Mouse (Mus musculus): ENCODE data around the gene 4930452B06Rik.

DNA sequence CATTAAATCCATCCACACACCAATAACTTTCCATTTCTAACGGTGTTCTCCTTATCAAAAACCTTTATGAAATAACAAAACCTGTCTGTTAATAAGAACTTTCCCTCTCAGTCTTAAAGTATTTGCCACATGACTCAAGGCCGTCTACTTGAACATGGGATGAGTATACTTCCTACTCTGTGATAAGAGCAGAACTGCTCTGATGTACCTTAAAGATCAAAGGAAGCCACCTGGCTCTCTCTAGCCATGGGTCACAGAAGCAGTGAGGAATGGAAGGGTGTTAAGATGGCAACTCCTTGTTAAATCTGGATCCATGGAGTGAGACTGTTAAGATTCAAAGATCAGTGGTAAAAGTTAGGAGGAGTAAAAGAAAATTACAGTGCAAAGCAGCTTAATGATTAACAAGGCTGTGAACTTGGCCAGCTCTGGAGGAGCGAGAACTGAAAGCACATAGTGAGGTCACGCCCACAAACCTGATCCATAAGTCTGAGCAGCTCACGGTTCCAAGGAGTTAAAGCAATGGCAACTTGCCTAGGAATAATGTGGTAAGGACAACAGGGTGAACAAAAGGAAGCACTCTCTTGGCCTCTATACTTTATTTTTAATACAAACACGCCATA is 235.3 kb downstream of the 4930452B06Rik start:
- TF ChIP-seq CTCF (IDR thresholded peaks at IDR 0.05; ENCODE audit: borderline replicate concordance, insufficient read depth, low read depth, low read length) (no peak), POLR2A (IDR thresholded peaks at IDR 0.05; ENCODE audit: borderline replicate concordance, insufficient read depth, low read length) (no peak)

All from cerebellum, adult 2 months (tissue).